Mouse (Mus musculus) T-helper 1 cell (primary cell): Measurements from ENCODE around the gene Rnasek.

Experiments used
- in situ Hi-C: fragments of 300-600 bp; cut with MboI, MseI; formaldehyde crosslinking; loops from one replicate; pipeline ENCODE4 v1.15.1; 2025; ENCODE audit warnings: high pct_unique_total_duplicates

Rnasek gene

DNA sequence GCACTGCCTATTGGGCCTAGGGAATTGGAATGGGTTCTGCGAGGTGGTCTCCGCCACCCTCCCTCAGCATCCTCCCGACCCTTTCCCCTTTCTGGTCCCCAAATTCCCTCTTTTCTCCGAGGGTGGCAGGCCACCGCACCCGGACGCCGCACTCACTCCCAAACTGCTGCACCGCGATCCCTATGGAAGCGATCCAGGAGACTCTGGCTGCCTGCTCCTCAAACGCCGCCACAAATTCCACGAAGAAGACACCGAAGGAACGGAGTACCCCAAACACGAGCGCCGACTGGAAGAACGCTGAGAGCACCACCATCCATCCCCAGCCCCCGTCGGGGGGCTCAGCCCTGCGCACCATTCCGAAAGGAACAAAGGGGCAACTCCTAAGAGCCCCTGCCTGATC is 19.3 kb downstream of the Rnasek start:
- in situ Hi-C loops, result no loop called here

DNA sequence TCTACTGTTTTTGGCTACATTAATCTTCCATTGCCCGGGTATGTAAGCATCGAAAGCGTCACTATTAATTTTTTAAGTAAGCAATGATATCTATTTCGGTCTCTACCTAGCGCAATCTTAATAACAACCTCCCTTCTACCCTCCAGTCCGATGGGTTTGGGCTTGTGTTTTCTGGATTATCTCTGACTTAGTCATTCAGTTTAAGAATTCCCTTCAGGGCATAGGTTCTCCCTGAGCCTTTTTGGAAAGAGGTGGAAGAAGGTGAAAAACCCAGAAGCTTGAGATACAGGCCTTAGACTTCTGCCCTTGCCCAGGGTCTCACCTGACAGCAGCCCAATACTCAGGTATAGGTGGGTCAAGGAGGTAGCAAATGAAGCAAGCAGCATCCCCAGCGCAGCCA is 19.8 kb downstream of the Rnasek start:
- in situ Hi-C loops, result no loop called here

- in situ Hi-C loops, result no loop called here
Observed at GRCm38 (mm10) chr11:70218741-70219470, 20.7 kb downstream of the Rnasek start.

DNA sequence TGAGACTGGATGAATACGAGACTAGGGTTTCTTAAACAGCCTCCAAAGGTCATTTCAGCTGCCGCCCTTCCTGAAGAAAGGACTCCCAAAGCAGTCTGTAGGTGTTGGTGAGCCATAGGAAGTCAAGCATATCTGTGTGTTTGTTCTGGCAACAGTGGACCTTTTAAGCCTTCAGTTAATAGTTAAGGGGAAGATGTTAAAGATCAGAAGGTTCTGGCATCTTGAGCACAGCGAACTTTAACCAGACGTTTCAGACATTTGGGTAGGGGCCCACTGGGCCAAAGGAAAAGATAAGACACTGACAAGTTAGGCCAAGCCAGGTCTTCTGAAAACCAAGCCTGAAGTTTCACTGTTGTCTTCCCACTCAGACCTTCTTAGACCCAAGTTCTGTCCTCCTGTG is 21.6 kb downstream of the Rnasek start:
- in situ Hi-C loops, result no loop called here

- in situ Hi-C loops, result no loop called here
Observed at GRCm38 (mm10) chr11:70216103-70216502, 23.5 kb downstream of the Rnasek start.

GRCm38 (mm10) chr11:70215301-70215700 is 24.3 kb downstream of the Rnasek start:
- in situ Hi-C loops, result no loop called here

GRCm38 (mm10) chr11:70214856-70215209 is 24.8 kb downstream of the Rnasek start:
- in situ Hi-C loops, result no loop called here

DNA sequence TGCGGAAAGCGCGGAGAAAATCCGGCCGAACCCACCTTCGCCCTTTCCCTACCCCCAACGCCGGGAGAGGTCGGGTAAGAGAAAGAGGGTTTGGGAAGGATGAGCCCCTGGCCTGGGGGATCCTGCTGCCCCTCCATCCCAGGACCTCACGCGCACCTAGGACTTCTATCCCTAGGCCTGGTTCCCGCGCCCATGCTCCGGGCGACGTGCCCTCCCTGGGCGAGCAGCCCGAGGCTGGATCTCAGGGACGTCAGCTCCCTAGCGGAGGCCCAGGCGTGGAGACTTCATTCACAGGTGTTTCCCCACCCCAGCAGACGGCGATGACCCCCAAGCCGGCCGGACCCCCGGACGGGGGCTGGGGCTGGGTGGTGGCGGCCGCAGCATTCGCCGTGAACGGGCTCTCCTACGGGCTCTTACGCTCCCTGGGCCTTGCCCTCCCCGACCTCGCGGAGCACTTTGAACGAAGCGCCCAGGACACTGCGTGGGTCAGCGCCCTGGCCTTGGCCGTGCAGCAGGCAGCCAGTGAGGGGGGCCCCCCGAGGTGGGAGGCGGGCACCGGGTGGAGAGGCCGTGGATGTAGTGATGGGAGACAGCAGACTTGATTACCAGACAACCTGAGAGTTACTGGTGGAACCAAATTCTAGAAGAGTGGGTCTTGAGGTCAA is 25.3 kb downstream of the Rnasek start:
- in situ Hi-C loops, result no loop called here

- in situ Hi-C loops, result no loop called here
Observed at GRCm38 (mm10) chr11:70213736-70214135, 25.9 kb downstream of the Rnasek start.

DNA sequence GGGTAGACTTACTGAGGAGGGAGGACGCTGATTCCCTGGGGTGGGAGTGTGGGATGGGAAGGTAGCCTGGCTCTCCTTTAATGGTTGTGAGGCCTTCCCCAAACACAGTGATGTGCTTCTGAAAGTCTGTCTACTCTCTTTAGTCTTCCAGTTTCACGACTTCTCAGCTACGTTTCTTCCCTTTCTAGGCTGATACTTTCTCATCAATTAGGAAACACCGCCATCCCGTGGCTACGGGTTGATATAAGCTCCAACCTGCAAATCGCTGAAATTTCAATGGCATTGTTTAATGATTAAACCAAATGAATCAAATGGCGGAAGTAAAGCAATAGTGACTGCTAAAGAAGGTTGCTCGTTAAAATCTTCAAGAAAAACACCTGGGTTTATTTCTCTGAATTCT is 26.7 kb downstream of the Rnasek start:
- in situ Hi-C loops, result no loop called here

DNA sequence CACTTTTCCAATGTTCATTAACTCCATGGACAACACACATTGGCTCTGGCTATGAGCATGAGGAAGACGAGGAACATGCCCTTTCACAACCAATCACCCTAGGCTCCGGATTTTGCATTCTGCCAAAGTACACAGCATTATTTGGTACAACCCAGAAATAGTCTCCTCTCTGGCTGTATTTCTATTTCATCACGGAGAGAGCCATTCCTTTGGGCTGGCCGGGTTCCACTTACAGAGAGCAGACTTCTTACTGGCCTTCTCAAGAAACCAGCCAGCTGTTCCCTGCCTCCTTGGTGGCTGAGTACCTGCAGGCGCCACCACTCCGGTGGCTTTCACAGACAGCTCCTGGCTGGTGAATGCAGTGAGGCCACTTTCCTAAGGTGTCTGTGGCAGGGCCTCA is 27.2 kb downstream of the Rnasek start, which contains the start of gene Slc16a11:
Gene Slc16a11 (plus strand): TSS at position 330 of the 400 bp plus-strand sequence.
- in situ Hi-C loops, result no loop called here

DNA sequence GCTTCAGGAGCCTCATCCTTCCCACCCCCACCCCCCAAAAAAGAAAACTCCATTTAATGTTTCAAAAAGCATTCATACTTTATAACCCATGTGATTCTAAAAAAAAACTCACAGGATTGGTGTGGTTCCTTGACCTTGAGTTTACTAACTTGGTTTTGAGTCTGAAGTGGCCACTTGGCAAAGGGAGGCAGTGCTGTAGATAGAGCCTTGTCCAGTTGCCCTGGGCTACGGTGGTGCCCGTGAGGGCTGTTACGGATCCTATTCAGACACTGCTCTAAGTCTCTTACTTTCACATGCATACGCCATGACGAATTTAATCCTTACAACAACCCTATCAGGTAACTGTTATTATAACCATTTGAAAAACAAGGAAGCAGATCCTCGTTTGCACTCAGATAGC is 27.7 kb downstream of the Rnasek start:
- in situ Hi-C loops, result no loop called here

DNA sequence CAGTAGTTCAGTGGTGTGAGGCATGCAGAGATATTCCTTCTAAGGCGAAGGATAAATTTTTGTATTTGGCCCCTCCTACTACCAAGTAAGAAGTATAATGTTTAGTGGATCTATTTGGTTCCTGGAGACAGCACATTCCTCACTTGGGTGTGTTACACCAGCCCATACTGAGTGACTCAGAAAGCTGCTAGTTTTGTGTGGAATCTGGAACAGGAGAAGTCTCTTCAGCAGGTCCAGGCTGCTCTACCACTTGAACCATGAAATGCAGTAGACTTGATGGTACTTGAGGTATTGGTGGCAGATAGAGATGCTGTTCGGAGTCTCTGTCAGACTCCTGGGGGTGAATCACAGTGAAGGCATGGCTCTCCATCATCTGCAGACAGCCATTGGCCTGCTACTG is 29.0 kb downstream of the Rnasek start:
- in situ Hi-C loops, result no loop called here

DNA sequence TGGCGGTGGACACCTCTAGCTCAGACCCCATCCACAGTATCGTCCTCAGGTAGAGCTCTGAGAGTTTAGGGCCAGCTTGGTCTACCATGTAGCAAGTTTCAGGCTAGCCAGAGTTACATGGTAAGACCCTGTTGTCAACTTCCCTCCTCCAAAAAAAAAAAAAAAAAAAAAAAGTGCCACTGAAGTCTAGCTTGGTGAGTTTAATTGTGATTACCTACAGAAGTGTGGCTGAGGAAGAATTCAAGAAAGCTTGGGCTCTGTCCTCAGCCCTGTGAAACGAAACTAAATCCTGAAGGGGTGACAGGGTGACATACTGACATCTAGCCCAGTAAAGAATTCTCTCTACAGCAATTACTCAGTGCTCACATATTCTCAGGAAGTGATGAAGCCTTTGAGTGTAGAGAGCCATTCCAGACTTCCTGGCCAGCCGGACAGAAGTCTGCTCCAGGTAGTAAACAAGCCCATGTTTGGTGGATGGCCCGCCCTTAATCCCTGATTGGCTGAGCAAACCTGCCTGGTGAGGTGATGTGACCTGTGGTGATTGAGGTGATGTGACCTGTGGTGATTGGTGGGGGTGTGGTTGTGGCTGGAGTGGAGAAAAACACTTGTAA is 30.8 kb downstream of the Rnasek start:
- in situ Hi-C loops, result no loop called here

DNA sequence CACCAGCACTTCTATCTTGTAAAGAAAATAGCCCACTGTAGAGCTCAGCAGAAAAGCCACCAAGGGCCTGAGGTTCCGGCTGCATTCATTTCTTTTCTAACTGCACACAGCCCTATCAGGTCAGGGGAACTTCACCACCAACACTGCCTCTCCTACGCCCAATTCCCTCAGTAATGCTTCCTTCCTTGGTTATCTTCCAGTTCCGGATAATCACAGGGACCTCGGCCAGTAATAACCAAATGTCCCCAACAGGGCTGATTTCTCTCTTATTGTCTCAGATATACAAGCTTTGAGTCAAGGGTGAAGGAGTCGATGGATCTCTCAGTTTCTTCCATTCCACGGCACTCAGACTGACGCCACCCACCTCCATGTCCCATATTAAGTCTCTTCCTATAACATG is 32.4 kb downstream of the Rnasek start:
- in situ Hi-C loops, result no loop called here

DNA sequence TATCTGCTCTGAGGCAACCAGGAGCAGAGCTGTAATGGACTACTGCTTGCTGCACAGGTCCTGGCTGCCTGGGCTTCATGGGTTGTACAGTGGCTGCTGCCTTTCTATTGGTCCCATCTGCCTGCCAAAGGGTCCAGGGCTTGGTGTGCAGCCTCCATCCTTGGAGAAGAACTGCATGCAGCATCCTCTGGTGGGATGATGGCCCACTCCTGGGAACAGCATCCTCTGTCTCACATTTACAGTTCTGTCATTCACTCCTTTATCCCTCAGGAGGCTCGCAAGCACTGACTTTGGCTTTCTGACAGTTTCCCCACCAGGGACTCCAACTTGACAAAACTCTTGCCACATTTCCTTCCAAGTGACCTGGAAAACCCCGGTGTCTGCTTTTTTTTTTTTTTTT is 32.8 kb downstream of the Rnasek start:
- in situ Hi-C loops, result no loop called here

DNA sequence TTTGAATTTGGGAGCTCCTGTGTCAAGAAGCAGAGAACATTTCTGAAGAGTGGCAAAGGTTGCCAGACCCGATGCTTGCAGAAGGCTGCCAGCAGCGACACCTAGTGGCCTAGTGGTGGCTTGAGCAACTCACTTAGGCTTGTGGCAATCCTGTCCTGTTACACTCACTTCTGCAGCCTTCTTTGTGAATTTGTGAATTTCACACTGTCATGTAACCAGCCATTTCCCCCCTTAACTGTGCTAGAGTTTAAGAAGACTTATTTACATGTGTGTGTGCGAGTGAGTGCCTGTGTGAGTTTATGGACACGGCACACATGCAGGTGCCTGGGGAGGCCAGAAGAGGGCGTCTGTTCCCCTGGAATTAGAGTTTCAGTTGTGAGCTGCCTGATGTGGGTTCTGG is 38.0 kb downstream of the Rnasek start:
- in situ Hi-C loops, result loop anchor here (5.0 kb wide), 1 partner anchor 149 kb away; the partner anchor contains the start of gene Asgr1

GRCm38 (mm10) chr11:70200036-70200608 is 39.5 kb downstream of the Rnasek start:
- in situ Hi-C loops, result loop anchor here (5.0 kb wide), 1 partner anchor 148 kb away; the partner anchor contains the start of gene Asgr1

GRCm38 (mm10) chr11:70199107-70199506 is 40.5 kb downstream of the Rnasek start:
- in situ Hi-C loops, result no loop called here

GRCm38 (mm10) chr11:70198332-70198731 is 41.3 kb downstream of the Rnasek start:
- in situ Hi-C loops, result no loop called here

DNA sequence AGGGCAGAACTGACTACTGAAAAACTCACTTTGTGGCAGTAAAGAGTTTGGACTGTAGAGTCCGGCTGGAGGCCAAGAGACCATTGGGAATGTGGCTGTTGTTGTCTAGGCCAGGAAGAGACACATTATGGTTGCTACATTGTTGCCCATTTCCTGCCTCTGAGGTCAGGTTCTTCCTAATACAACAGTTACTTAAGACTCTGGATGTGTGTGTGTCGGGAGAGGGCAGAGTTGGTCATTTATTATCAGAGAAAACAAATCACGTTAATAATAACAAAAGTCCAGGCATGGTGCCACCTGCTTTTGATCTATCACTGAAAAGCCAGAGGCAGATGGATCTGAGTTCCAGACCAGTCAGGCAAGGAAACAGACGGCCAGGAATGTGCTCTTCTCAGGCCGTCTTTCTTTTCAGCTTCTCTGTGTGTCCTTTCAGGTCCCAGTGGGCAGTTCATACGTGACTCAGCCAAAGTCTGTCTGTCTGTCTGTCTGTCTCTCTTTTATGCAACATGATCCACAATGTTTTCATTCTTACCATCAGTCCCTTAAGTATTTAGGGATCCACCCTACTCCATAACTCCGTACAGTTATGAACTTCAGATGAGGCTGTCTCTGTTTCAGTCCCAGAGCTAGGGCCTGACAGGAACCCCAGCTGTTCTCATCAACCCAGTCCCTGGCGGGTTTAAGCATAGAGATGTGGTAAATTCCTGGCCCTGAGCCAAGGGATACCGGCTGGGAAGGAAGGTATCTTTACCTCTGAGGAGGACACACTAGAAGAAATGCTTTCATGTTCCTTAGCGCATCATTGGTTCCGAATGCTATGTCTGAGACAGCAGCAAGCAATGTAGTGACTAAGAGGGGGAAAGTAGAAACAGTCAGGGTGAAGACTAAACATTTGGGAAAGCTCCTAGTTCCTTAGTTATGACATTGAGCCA is 46.0 kb downstream of the Rnasek start:
- in situ Hi-C loops, result no loop called here
